Mouse (Mus musculus) layer of hippocampus, adult 2 months (tissue): ENCODE data around the gene Cttn. TPM values are rescaled to one million over a fixed set of nuclear protein-coding genes. Genes with fewer than 3 reads are reported as not detected.

Experiments used
- DNase-seq, 2 experiments: peaks; one replicate each; pipeline ENCODE4 v3.0.0; 2022; ENCODE audit warnings: low spot score in 2 of 2
- H3K27ac ChIP-seq: fragments of 200-600 bp; 2 replicates; pipeline ENCODE4 v1.8.1; 2022
- H3K4me3 ChIP-seq: fragments of 200-600 bp; 2 replicates; pipeline ENCODE4 v1.8.1; 2022; ENCODE audit warnings: mild to moderate bottlenecking
- CTCF ChIP-seq: fragments of 200-600 bp; conservative IDR thresholded peaks from 2 replicates; pipeline ENCODE4 v1.8.1; 2022; ENCODE audit warnings: antibody characterized with exemption, mild to moderate bottlenecking, moderate library complexity
- total RNA-seq, 2 experiments: library from RNA; stranded (reverse); gene quantifications; 2 replicates each; pipeline ENCODE4 v1.2.3; 2021

The Cttn gene
- total RNA-seq, 2 experiments from 2014 or later: 179 to 181 TPM

- no peak for TF ChIP-seq CTCF
- no peak for DNase-seq
- Histone ChIP-seq H3K4me3 (no peak overlapping the region), H3K27ac (no peak overlapping the region)
Observed at GRCm38 (mm10) chr7:144409682-144410081, 61.1 kb downstream of the Cttn start.

- peak overlapping the region; percentile 89; the same call in 1 of the 2 replicates for H3K27ac ChIP-seq
- H3K4me3 ChIP-seq: no peak overlapping the region
- TF ChIP-seq CTCF: no peak
- no peak for DNase-seq
Observed at GRCm38 (mm10) chr7:144408464-144409000, 62.3 kb downstream of the Cttn start.

- no peak for TF ChIP-seq CTCF
- Histone ChIP-seq H3K4me3 (no peak overlapping the region), H3K27ac (peak overlapping the region; percentile 89)
- peak in 1 of 2 experiments; percentile 48 for DNase-seq
Observed at GRCm38 (mm10) chr7:144407675-144408074, 63.1 kb downstream of the Cttn start.

- H3K4me3 ChIP-seq: no peak overlapping the region
- TF ChIP-seq CTCF: no peak
- no peak for DNase-seq
- no peak overlapping the region for H3K27ac ChIP-seq
Observed at GRCm38 (mm10) chr7:144402492-144402891, 68.3 kb downstream of the Cttn start.

- no peak for TF ChIP-seq CTCF
- Histone ChIP-seq H3K27ac (no peak overlapping the region), H3K4me3 (no peak overlapping the region)
- no peak for DNase-seq
Observed at GRCm38 (mm10) chr7:144391727-144392126, 79.1 kb downstream of the Cttn start.

GRCm38 (mm10) chr7:144390676-144391075 lies 80.1 kb downstream of the Cttn start:
- Histone ChIP-seq H3K4me3 (no peak overlapping the region), H3K27ac (no peak overlapping the region)
- no peak for TF ChIP-seq CTCF
- no peak for DNase-seq

GRCm38 (mm10) chr7:144389704-144390103 lies 81.1 kb downstream of the Cttn start:
- TF ChIP-seq CTCF: no peak
- H3K27ac ChIP-seq: no peak overlapping the region
- no peak for DNase-seq
- H3K4me3 ChIP-seq: no peak overlapping the region

GRCm38 (mm10) chr7:144387537-144387936 lies 83.3 kb downstream of the Cttn start:
- no peak overlapping the region for H3K27ac ChIP-seq

More at GRCm38 (mm10) chr7:144387537-144387936, 83.3 kb downstream of the Cttn start:
- DNase-seq: no peak
- peak; percentile 59 for TF ChIP-seq CTCF
- no peak overlapping the region for H3K4me3 ChIP-seq

Other genes with a start within 250 kb of the Cttn start
- 10 to 100 TPM; 38.2 to 43.0 TPM for gene Ppfia1, start 82.7 kb upstream of the Cttn start, total RNA-seq
- gene Fadd, start 111.5 kb upstream of the Cttn start, total RNA-seq: 1 to 10 TPM; 1.9 to 2.3 TPM